Mouse (Mus musculus): Measurements from ENCODE around the gene Gm20388.

DNA sequence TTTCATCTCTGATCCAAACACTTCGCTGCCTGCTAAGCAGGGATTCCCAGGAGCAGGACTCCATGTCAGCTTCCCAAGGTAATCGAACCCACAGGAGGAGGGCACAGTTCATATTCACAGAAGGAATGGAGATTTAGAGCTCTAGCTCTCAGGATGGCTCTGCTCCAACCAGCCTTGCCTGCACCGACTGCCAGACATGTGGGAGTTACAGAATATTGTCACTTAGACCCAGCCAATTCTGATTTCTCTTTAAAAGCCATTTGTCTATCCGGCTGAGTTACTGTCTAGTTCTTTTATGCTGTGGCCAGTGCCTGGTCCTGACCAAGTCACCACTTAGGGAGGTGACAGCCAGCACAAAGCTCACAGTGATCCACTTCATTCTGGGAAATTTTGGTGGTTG is 4071.0 kb downstream of the Gm20388 start:
- TF ChIP-seq POLR2A (IDR thresholded peaks at IDR 0.05; ENCODE audit: insufficient read depth, low read depth, low read length) (no peak), CTCF (IDR thresholded peaks at IDR 0.05; ENCODE audit: insufficient read depth, low read depth, low read length) (no peak)

All from olfactory bulb, adult 2 months (tissue).